Mouse (Mus musculus): ENCODE measurements around the gene Notum.

DNA sequence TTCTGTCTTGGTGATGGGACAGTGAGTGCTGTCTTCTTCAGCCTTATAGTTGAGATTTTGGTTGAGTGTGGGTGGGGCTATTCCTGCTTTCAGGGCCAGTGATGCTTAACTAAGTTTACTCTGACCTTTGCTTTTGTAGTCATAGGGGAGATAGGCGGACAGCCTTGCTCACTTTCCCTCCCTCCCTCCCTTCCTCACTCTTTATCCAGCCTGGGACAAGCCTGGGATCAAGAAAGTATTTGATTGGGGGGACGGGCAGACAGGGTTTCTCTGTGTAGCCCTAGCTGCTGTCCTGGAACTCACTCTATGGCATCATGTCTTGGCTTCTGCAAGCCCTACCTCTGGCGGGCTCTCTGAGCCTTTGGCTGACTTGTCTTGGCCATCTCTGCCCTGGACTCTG, 32.5 kb upstream of the Notum start:
- no peak for TF ChIP-seq CTCF (IDR thresholded peaks at IDR 0.05; ENCODE audit: control insufficient read depth, insufficient read depth, insufficient read length)
- no peak for TF ChIP-seq USF1 (IDR thresholded peaks at IDR 0.05; ENCODE audit: low read depth)
- no peak for TF ChIP-seq MYOG (IDR thresholded peaks at IDR 0.05; ENCODE audit: control insufficient read depth, extremely low read depth, insufficient read length)
- no peak for TF ChIP-seq CEBPB (IDR thresholded peaks at IDR 0.05; ENCODE audit: low read depth)
- TF ChIP-seq MAX (IDR thresholded peaks at IDR 0.05): no peak
